Mouse (Mus musculus) bone marrow, adult 2 months (tissue): ENCODE data around the gene Tshr.

Source experiments
- CTCF ChIP-seq: fragments of 200-500 bp; IDR thresholded peaks from 2 replicates; pipeline ENCODE4 v1.5.1; 2011; ENCODE audit warnings: low read length, control low read depth; ENCODE audit not compliant: control insufficient read depth, insufficient read depth
- POLR2A ChIP-seq: fragments of 200-500 bp; IDR thresholded peaks from 2 replicates; pipeline ENCODE4 v1.6.1; 2011; ENCODE audit warnings: low read depth, mild to moderate bottlenecking, control low read depth, low read length, borderline replicate concordance; ENCODE audit not compliant: control insufficient read depth

GRCm38 (mm10) chr12:91416828-91417227, 32.5 kb downstream of the Tshr start:
- no peak for TF ChIP-seq CTCF
- TF ChIP-seq POLR2A: no peak
